Mouse (Mus musculus) CH12.LX (cell line): Measurements from ENCODE around the gene Slc35e1. TPM values are rescaled to one million over a fixed set of nuclear protein-coding genes. Genes with fewer than 3 reads are reported as not detected.
A peak's percentile ranks its signal among the peaks of the same experiment; 100 is the strongest.

Experiments used
- DNase-seq: peaks from one replicate; pipeline ENCODE4 v3.0.0-alpha.2; 2013; ENCODE audit errors: extremely low read depth
- H3K27ac ChIP-seq: 2 replicates; pipeline ENCODE4 v1.5.1; 2012; ENCODE audit warnings: low read depth, mild to moderate bottlenecking, control low read depth, moderate library complexity; ENCODE audit not compliant: insufficient read depth
- H3K27me3 ChIP-seq: replicated peaks from 2 replicates; pipeline ENCODE3; 2012; ENCODE audit warnings: inconsistent platforms
- H3K36me3 ChIP-seq, 2 experiments: replicated peaks in 1 of 2; 2 replicates each; pipeline versions ENCODE3 to v1.6.1; 2012; ENCODE audit warnings: inconsistent platforms in 1 of 2, low read length in 1 of 2, mild to moderate bottlenecking in 1 of 2, mixed read lengths in 1 of 2, moderate library complexity in 1 of 2; ENCODE audit not compliant: control insufficient read depth in 1 of 2, insufficient read depth in 1 of 2
- H3K4me1 ChIP-seq, 2 experiments: 2 replicates each; pipeline ENCODE4 v1.6.1; 2012; ENCODE audit warnings: inconsistent platforms in 1 of 2, moderate library complexity in 1 of 2; ENCODE audit not compliant: insufficient read depth in 2 of 2, control insufficient read depth in 1 of 2
- H3K4me2 ChIP-seq: 2 replicates; pipeline ENCODE4 v1.6.1; 2012; ENCODE audit warnings: low read depth, mild to moderate bottlenecking, control low read depth; ENCODE audit not compliant: poor library complexity, insufficient read depth, severe bottlenecking
- H3K4me3 ChIP-seq, 3 experiments: fragments of 150-350 bp in 1 of 3; sonication (generic) in 1 of 3; replicated peaks in 1 of 3; 2 replicates each; pipeline versions ENCODE3 to v1.5.1; 2011 to 2012; ENCODE audit warnings: low read depth in 2 of 3, low read length in 2 of 3, mild to moderate bottlenecking in 2 of 3, moderate library complexity in 2 of 3, control low read depth in 1 of 3, improper control_type of control experiment in 1 of 3, inconsistent platforms in 1 of 3, mixed read lengths in 1 of 3; ENCODE audit not compliant: poor library complexity in 1 of 3
- H3K79me2 ChIP-seq: replicated peaks from 2 replicates; pipeline ENCODE4 v1.6.1; 2012; ENCODE audit warnings: mild to moderate bottlenecking, moderate library complexity; ENCODE audit not compliant: control insufficient read depth, poor library complexity, insufficient read depth, severe bottlenecking; ENCODE audit errors: extremely low read depth
- H3K9ac ChIP-seq: 2 replicates; pipeline ENCODE4 v1.6.1; 2012; ENCODE audit warnings: low read depth, mild to moderate bottlenecking, control low read depth, moderate library complexity; ENCODE audit not compliant: insufficient read depth
- H3K9me3 ChIP-seq: replicated peaks from 2 replicates; pipeline ENCODE3; 2012; ENCODE audit warnings: low read length, inconsistent platforms, mixed read lengths
- BHLHE40 ChIP-seq: IDR thresholded peaks from 2 replicates; pipeline ENCODE4 v1.6.1; 2011; ENCODE audit warnings: mild to moderate bottlenecking, low read depth, low read length, improper control_type of control experiment
- CTCF ChIP-seq, 2 experiments: IDR thresholded peaks in 1 of 2; conservative IDR thresholded peaks in 1 of 2; 2 replicates each; pipeline ENCODE4 v1.5.1; 2011 to 2012; ENCODE audit warnings: low read depth in 2 of 2, low read length in 2 of 2, improper control_type of control experiment in 1 of 2, inconsistent platforms in 1 of 2, mild to moderate bottlenecking in 1 of 2, moderate library complexity in 1 of 2
- E2F4 ChIP-seq: IDR thresholded peaks from 2 replicates; pipeline ENCODE4 v1.6.1; 2011; ENCODE audit warnings: low read depth, low read length, improper control_type of control experiment; ENCODE audit not compliant: insufficient replicate concordance
- HCFC1 ChIP-seq: IDR thresholded peaks from 2 replicates; pipeline ENCODE4 v1.6.1; 2012; ENCODE audit warnings: low read depth, mild to moderate bottlenecking, inconsistent platforms, low read length, improper control_type of control experiment
- JUND ChIP-seq: conservative IDR thresholded peaks from 2 replicates; pipeline ENCODE4 v1.6.1; 2011; ENCODE audit warnings: low read depth, low read length, improper control_type of control experiment
- KAT2A ChIP-seq: IDR thresholded peaks from 2 replicates; pipeline ENCODE4 v1.6.1; 2012; ENCODE audit warnings: low read length, improper control_type of control experiment, inconsistent platforms; ENCODE audit not compliant: insufficient replicate concordance
- MAFK ChIP-seq: IDR thresholded peaks from 2 replicates; pipeline ENCODE4 v1.6.1; 2011; ENCODE audit warnings: low read length, improper control_type of control experiment; ENCODE audit not compliant: insufficient replicate concordance
- MAX ChIP-seq: IDR thresholded peaks from 2 replicates; pipeline ENCODE4 v1.6.1; 2011; ENCODE audit warnings: low read length, improper control_type of control experiment
- MAZ ChIP-seq: IDR thresholded peaks from 2 replicates; pipeline ENCODE4 v1.6.1; 2012; ENCODE audit warnings: low read depth, mild to moderate bottlenecking, inconsistent platforms, low read length, improper control_type of control experiment, moderate library complexity
- MYC ChIP-seq: IDR thresholded peaks from 2 replicates; pipeline ENCODE4 v1.6.1; 2011; ENCODE audit warnings: low read depth, mild to moderate bottlenecking, improper control_type of control experiment, low read length
- NELFE ChIP-seq: IDR thresholded peaks from 2 replicates; pipeline ENCODE4 v1.6.1; 2011; ENCODE audit warnings: low read depth, low read length, improper control_type of control experiment
- NRF1 ChIP-seq: IDR thresholded peaks from 2 replicates; pipeline ENCODE4 v1.6.1; 2014; ENCODE audit warnings: low read depth, mild to moderate bottlenecking, inconsistent platforms, low read length, improper control_type of control experiment, moderate library complexity
- PAX5 ChIP-seq: IDR thresholded peaks from 2 replicates; pipeline ENCODE4 v1.6.1; 2012; ENCODE audit warnings: low read length, inconsistent platforms, mixed read lengths
- POLR2AphosphoS2 ChIP-seq: IDR thresholded peaks from 2 replicates; pipeline ENCODE4 v1.6.1; 2011; ENCODE audit warnings: low read depth, low read length, improper control_type of control experiment
- RAD21 ChIP-seq: IDR thresholded peaks from 2 replicates; pipeline ENCODE4 v1.6.1; 2011; ENCODE audit warnings: low read depth, mild to moderate bottlenecking, low read length, improper control_type of control experiment, moderate library complexity
- RCOR1 ChIP-seq: conservative IDR thresholded peaks from 2 replicates; pipeline ENCODE4 v1.6.1; 2012; ENCODE audit warnings: low read depth, mild to moderate bottlenecking, inconsistent platforms, low read length, improper control_type of control experiment
- SIN3A ChIP-seq: IDR thresholded peaks from 2 replicates; pipeline ENCODE4 v1.6.1; 2012; ENCODE audit warnings: low read length, improper control_type of control experiment, inconsistent platforms
- TCF12 ChIP-seq: IDR thresholded peaks from 2 replicates; pipeline ENCODE4 v1.6.1; 2014; ENCODE audit warnings: low read depth, mild to moderate bottlenecking, inconsistent platforms, low read length, improper control_type of control experiment
- UBTF ChIP-seq: IDR thresholded peaks from 2 replicates; pipeline ENCODE4 v1.6.1; 2012; ENCODE audit warnings: low read depth, mild to moderate bottlenecking, inconsistent platforms, low read length, improper control_type of control experiment, moderate library complexity
- USF1 ChIP-seq: IDR thresholded peaks from 2 replicates; pipeline ENCODE4 v1.6.1; 2014; ENCODE audit warnings: low read depth, mild to moderate bottlenecking, inconsistent platforms, low read length, improper control_type of control experiment
- USF2 ChIP-seq: conservative IDR thresholded peaks from 2 replicates; pipeline ENCODE4 v1.6.1; 2011; ENCODE audit warnings: low read depth, low read length, improper control_type of control experiment
- ZNF384 ChIP-seq: IDR thresholded peaks from 2 replicates; pipeline ENCODE4 v1.6.1; 2012; ENCODE audit warnings: low read depth, low read length, improper control_type of control experiment, inconsistent platforms
- dilution Hi-C: fragments of 300-500 bp; cut with MboI; formaldehyde crosslinking; loops from 2 replicates; pipeline ENCODE4 v1.14.3; 2020; ENCODE audit warnings: low sequenced_read_pairs; ENCODE audit not compliant: extremely low pct_unique_long_range_greater_than_20kb, extremely low pct_ligation_motif_present
- in situ Hi-C: fragments of 300-500 bp; cut with MboI; formaldehyde crosslinking; loops from 3 replicates; pipeline ENCODE4 v1.14.3; 2019; ENCODE audit warnings: low sequenced_read_pairs, low pct_ligation_motif_present, low pct_unique_long_range_greater_than_20kb, mixed read lengths
- polyA plus RNA-seq: library from polyadenylated mRNA; unstranded; fragments of >175 nt; gene quantifications from 2 replicates; pipeline ENCODE4 v1.2.1, GENCODE M21; 2012; ENCODE audit warnings: low read depth; ENCODE audit not compliant: insufficient read length
- total RNA-seq, 2 experiments: library from RNA; depleted of rRNA; stranded (reverse); fragments of 300-350 nt in 1 of 2; fragments of >200 nt in 1 of 2; gene quantifications; 2 replicates each; pipeline ENCODE4 v1.2.3; 2012 to 2014

Slc35e1 gene
- total and polyA plus RNA-seq, 3 experiments: 19.8 to 28.7 (median 27.2) TPM

DNA sequence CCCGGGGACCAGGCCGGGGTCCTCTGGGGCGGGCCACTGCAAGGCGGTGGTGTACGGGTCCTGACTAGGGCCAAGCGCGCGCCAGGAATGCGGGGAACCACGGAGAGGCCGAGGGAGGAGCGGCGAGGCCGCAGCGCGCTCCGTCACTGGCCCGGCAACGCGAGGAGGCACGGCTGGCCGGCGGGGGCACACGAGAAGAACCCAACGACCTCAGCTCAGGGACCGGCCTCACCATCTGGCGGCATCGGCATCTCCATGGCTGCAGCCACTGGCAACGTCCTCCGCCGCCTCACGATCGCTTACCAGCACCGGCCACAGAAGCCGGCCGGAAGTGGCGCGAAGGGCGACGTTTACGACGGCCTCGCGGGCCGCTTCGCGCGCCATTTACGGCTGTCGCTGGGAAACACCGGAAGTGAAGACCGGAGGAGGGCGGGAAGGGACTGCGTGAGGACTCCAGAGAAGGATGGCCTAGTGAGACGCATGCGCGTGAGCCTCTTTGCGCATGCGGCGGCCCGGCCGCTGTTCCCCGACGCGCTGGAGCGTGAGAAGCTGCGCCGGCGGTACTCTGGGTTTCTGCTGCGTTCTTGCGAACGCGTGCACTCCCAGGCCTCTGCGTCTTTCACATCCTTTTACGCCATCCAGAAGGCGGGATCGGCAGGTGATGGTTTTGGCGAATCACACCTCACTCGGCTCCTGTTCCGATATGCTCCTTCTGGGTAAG, 17.4 kb downstream of the Slc35e1 start, which contains the start of gene Cherp (continued):
- TF ChIP-seq NRF1: peak; percentile 100
- peak; percentile 90 for TF ChIP-seq TCF12
- no peak for TF ChIP-seq USF2

DNA sequence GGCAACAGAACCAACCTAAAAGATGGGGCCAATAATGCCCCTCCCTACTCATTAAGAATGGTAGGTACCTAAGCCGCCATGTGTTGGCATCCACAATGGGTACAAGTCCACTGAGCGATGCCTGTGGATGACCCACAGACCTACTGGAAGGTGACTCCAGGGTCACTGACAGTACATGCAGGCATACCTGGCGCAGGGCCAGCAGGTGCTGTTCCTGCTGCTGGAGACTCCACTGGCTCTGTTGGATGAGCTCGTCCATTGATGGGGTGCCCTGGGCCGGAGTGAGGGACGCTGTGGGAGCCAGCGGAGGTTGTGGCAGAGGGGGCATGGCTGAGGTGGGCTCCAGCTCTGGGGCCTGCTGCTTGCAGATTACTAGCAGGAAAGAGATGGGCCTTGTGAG, 21.7 kb downstream of the Slc35e1 start:
- no peak overlapping the region for H3K4me2 ChIP-seq
- H3K4me3 ChIP-seq: no peak overlapping the region

DNA sequence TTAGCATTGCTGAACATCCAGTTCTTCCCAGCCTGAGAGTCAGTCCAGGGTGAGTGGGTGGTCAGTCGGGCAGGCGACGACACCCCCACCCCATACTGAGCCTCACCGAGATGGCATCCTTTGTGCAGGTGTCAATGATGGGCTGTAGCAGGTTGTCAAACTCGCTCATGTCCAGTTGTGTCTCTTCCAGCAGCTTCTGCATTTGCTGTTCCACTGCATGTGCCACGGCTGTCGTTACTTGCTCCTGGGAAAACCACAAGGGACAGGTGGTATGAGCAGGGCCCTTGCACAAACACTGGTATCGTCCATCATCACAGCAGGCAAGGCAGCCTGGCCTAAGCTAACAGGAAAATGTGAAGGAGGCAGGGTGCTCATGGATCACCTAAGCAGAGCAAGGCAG, 22.4 kb downstream of the Slc35e1 start:
- Histone ChIP-seq H3K27me3 (no peaks in the 10 kb centered on the region), H3K79me2 (peaks cover 23% of the 10 kb centered on the region), H3K4me2 (no peak overlapping the region), H3K4me1 (peaks cover 17 to 44% of the 10 kb centered on the region in 2 experiments), H3K9me3 (no peaks in the 10 kb centered on the region), H3K4me3 (no peak overlapping the region), H3K27ac (no peak overlapping the region), H3K36me3 (peaks cover 78 to 83% of the 10 kb centered on the region in 2 experiments), H3K9ac (no peak overlapping the region)
- no peak for TF ChIP-seq USF1
- TF ChIP-seq PAX5: no peak
- TF ChIP-seq HCFC1: no peak
- no peak for TF ChIP-seq MYC
- no peak for TF ChIP-seq TCF12
- no peak for TF ChIP-seq KAT2A
- no peak for TF ChIP-seq NELFE
- no peak for TF ChIP-seq BHLHE40
- no peak for TF ChIP-seq CTCF (conservative IDR thresholded peaks at IDR 0.05 in 1 of 2, IDR thresholded peaks at IDR 0.05 in 1 of 2; ENCODE audit: low read depth in 2 of 2, low read length in 2 of 2)
- TF ChIP-seq POLR2AphosphoS2: no peak
- no peak for TF ChIP-seq MAZ
- no peak for TF ChIP-seq MAFK
- no peak for TF ChIP-seq E2F4
- no peak for TF ChIP-seq JUND
- no peak for TF ChIP-seq USF2
- no peak for TF ChIP-seq SIN3A
- TF ChIP-seq UBTF: no peak
- TF ChIP-seq ZNF384: no peak
- DNase-seq: no peak
- dilution Hi-C loops: no loop called here
- in situ Hi-C loops: no loop called here

More for the DNA sequence above, 21.7 kb downstream of the Slc35e1 start:
- peaks cover 71 to 76% of the 10 kb centered on the region in 2 experiments for H3K36me3 ChIP-seq
- H3K27me3 ChIP-seq: no peaks in the 10 kb centered on the region
- TF ChIP-seq MAX: no peak
- TF ChIP-seq RAD21: no peak
- TF ChIP-seq RCOR1: no peak
- no peak for TF ChIP-seq POLR2AphosphoS2
- H3K27ac ChIP-seq: no peak overlapping the region
- peaks cover 23% of the 10 kb centered on the region for H3K79me2 ChIP-seq
- H3K9ac ChIP-seq: no peak overlapping the region
- no peak for DNase-seq
- H3K4me1 ChIP-seq: peaks cover 17 to 44% of the 10 kb centered on the region in 2 experiments
- in situ Hi-C loops: no loop called here
- H3K9me3 ChIP-seq: no peaks in the 10 kb centered on the region
- dilution Hi-C loops: no loop called here
